Mouse (Mus musculus): Measurements from ENCODE around the gene Tns3. TPM values are rescaled to one million over a fixed set of nuclear protein-coding genes. Genes with fewer than 3 reads are reported as not detected.
A peak's percentile ranks its signal among the peaks of the same experiment; 100 is the strongest.
"Not testable (repeated sequence)": the region's sequence is repeated elsewhere in the genome, so short reads cannot be mapped to it uniquely, and the experiment has no call there.

Tns3 gene
- polyA plus RNA-seq, 1 experiment from 2014 or later: 26.0 TPM

- Histone ChIP-seq H3K9ac (ENCODE audit: low read length) (no peak overlapping the region), H3K9me3 (ENCODE audit: control insufficient read depth, low read length) (no peaks in the 10 kb centered on the region), H3K4me1 (ENCODE audit: control insufficient read depth, insufficient read depth, low read length) (peaks cover 26% of the 10 kb centered on the region), H3K27me3 (ENCODE audit: control insufficient read depth, insufficient read depth, low read length) (no peaks in the 10 kb centered on the region), H3K4me2 (ENCODE audit: low read depth, severe bottlenecking) (no peak overlapping the region), H3K27ac (replicated peaks; ENCODE audit: low read depth, low read length) (no peak overlapping the region), H3K36me3 (ENCODE audit: control insufficient read depth, insufficient read depth, low read length) (no peaks in the 10 kb centered on the region), H3K4me3 (ENCODE audit: low read depth, low read length) (no peak overlapping the region)
- ATAC-seq (ENCODE audit: insufficient number of reproducible peaks, low FRiP score, low TSS enrichment, low read depth) (no peak), DNase-seq (ENCODE audit: low spot score) (no peak)
- WGBS: 91% methylated on average over 6 of the region's 6 CpGs
Measured at GRCm38 (mm10) chr11:8627156-8627555, 37.2 kb downstream of the Tns3 start.

- WGBS: 79% methylated on average over 6 of the region's 6 CpGs
- H3K9ac ChIP-seq (ENCODE audit: low read length): no peak overlapping the region
- H3K4me1 ChIP-seq (ENCODE audit: control insufficient read depth, insufficient read depth, low read length): peaks cover 30% of the 10 kb centered on the region
- DNase-seq (ENCODE audit: low spot score) (no peak), ATAC-seq (ENCODE audit: insufficient number of reproducible peaks, low FRiP score, low TSS enrichment, low read depth) (no peak)
- H3K36me3 ChIP-seq (ENCODE audit: control insufficient read depth, insufficient read depth, low read length): no peaks in the 10 kb centered on the region
- no peak overlapping the region for H3K27ac ChIP-seq (replicated peaks; ENCODE audit: low read depth, low read length)
- H3K27me3 ChIP-seq (ENCODE audit: control insufficient read depth, insufficient read depth, low read length): no peaks in the 10 kb centered on the region
- no peaks in the 10 kb centered on the region for H3K9me3 ChIP-seq (ENCODE audit: control insufficient read depth, low read length)
- H3K4me2 ChIP-seq (ENCODE audit: low read depth, severe bottlenecking): no peak overlapping the region
- no peak overlapping the region for H3K4me3 ChIP-seq (ENCODE audit: low read depth, low read length)
Measured at GRCm38 (mm10) chr11:8626715-8627114, 37.6 kb downstream of the Tns3 start.

- Histone ChIP-seq H3K4me1 (ENCODE audit: control insufficient read depth, insufficient read depth, low read length) (peaks cover 35% of the 10 kb centered on the region), H3K27me3 (ENCODE audit: control insufficient read depth, insufficient read depth, low read length) (no peaks in the 10 kb centered on the region), H3K4me3 (ENCODE audit: low read depth, low read length) (no peak overlapping the region), H3K4me2 (ENCODE audit: low read depth, severe bottlenecking) (no peak overlapping the region), H3K9ac (ENCODE audit: low read length) (no peak overlapping the region), H3K9me3 (ENCODE audit: control insufficient read depth, low read length) (no peaks in the 10 kb centered on the region), H3K27ac (replicated peaks; ENCODE audit: low read depth, low read length) (peak overlapping the region; percentile 70), H3K36me3 (ENCODE audit: control insufficient read depth, insufficient read depth, low read length) (no peaks in the 10 kb centered on the region)
- DNase-seq (ENCODE audit: low spot score) (no peak), ATAC-seq (ENCODE audit: insufficient number of reproducible peaks, low FRiP score, low TSS enrichment, low read depth) (no peak)
- 40% methylated on average over 10 of the region's 10 CpGs for WGBS
Measured at GRCm38 (mm10) chr11:8625915-8626604, 38.3 kb downstream of the Tns3 start.

GRCm38 (mm10) chr11:8625451-8625850 lies 38.9 kb downstream of the Tns3 start:
- peak overlapping the region; percentile 34; the same call in 1 of the 2 replicates for H3K9ac ChIP-seq (ENCODE audit: low read length)
- H3K4me3 ChIP-seq (ENCODE audit: low read depth, low read length): 0 out of 2 replicates have a peak overlapping the region, but pooled peaks have one; percentile 5
- H3K4me2 ChIP-seq (ENCODE audit: low read depth, severe bottlenecking): peak overlapping the region; percentile 89
- peak; percentile 73 for DNase-seq (ENCODE audit: low spot score)
- no peaks in the 10 kb centered on the region for H3K36me3 ChIP-seq (ENCODE audit: control insufficient read depth, insufficient read depth, low read length)
- WGBS: 11% methylated on average over 6 of the region's 6 CpGs
- H3K27me3 ChIP-seq (ENCODE audit: control insufficient read depth, insufficient read depth, low read length): no peaks in the 10 kb centered on the region
- H3K9me3 ChIP-seq (ENCODE audit: control insufficient read depth, low read length): no peaks in the 10 kb centered on the region
- ATAC-seq (ENCODE audit: insufficient number of reproducible peaks, low FRiP score, low TSS enrichment, low read depth): 0 out of 2 replicates have a peak, but pooled peaks have one; percentile 22
- H3K4me1 ChIP-seq (ENCODE audit: control insufficient read depth, insufficient read depth, low read length): peaks cover 39% of the 10 kb centered on the region
- peak overlapping the region; percentile 96 for H3K27ac ChIP-seq (replicated peaks; ENCODE audit: low read depth, low read length)

- peaks cover 39% of the 10 kb centered on the region for H3K4me1 ChIP-seq (ENCODE audit: control insufficient read depth, insufficient read depth, low read length)
- H3K4me2 ChIP-seq (ENCODE audit: low read depth, severe bottlenecking): peak overlapping the region; percentile 89
- H3K27ac ChIP-seq (replicated peaks; ENCODE audit: low read depth, low read length): peak overlapping the region; percentile 96
- H3K9me3 ChIP-seq (ENCODE audit: control insufficient read depth, low read length): no peaks in the 10 kb centered on the region
- H3K27me3 ChIP-seq (ENCODE audit: control insufficient read depth, insufficient read depth, low read length): no peaks in the 10 kb centered on the region
- under 1% methylated on average over 74 of the region's 74 CpGs for WGBS
- no peaks in the 10 kb centered on the region for H3K36me3 ChIP-seq (ENCODE audit: control insufficient read depth, insufficient read depth, low read length)
- DNase-seq (ENCODE audit: low spot score) (peak; percentile 87), ATAC-seq (ENCODE audit: insufficient number of reproducible peaks, low FRiP score, low TSS enrichment, low read depth) (peak; percentile 82)
- H3K9ac ChIP-seq (ENCODE audit: low read length): peak overlapping the region; percentile 96
- peak overlapping the region; percentile 91 for H3K4me3 ChIP-seq (ENCODE audit: low read depth, low read length)
Measured at GRCm38 (mm10) chr11:8624179-8624886, 40.0 kb downstream of the Tns3 start.

- no peaks in the 10 kb centered on the region for H3K27me3 ChIP-seq (ENCODE audit: control insufficient read depth, insufficient read depth, low read length)
- H3K9me3 ChIP-seq (ENCODE audit: control insufficient read depth, low read length): no peaks in the 10 kb centered on the region
- 2% methylated on average over 20 of the region's 20 CpGs for WGBS
- peak overlapping the region; percentile 91 for H3K4me3 ChIP-seq (ENCODE audit: low read depth, low read length)
- no peak for DNase-seq (ENCODE audit: low spot score)
- peaks cover 39% of the 10 kb centered on the region for H3K4me1 ChIP-seq (ENCODE audit: control insufficient read depth, insufficient read depth, low read length)
- ATAC-seq (ENCODE audit: insufficient number of reproducible peaks, low FRiP score, low TSS enrichment, low read depth): no peak
- H3K36me3 ChIP-seq (ENCODE audit: control insufficient read depth, insufficient read depth, low read length): no peaks in the 10 kb centered on the region
- H3K27ac ChIP-seq (replicated peaks; ENCODE audit: low read depth, low read length): peak overlapping the region; percentile 96
- H3K4me2 ChIP-seq (ENCODE audit: low read depth, severe bottlenecking): peak overlapping the region; percentile 89
- peak overlapping the region; percentile 96 for H3K9ac ChIP-seq (ENCODE audit: low read length)
Measured at GRCm38 (mm10) chr11:8623852-8624178, 40.5 kb downstream of the Tns3 start.

- Histone ChIP-seq H3K36me3 (ENCODE audit: control insufficient read depth, insufficient read depth, low read length) (no peaks in the 10 kb centered on the region), H3K27me3 (ENCODE audit: control insufficient read depth, insufficient read depth, low read length) (no peaks in the 10 kb centered on the region), H3K4me1 (ENCODE audit: control insufficient read depth, insufficient read depth, low read length) (peaks cover 39% of the 10 kb centered on the region), H3K27ac (replicated peaks; ENCODE audit: low read depth, low read length) (no peak overlapping the region), H3K9ac (ENCODE audit: low read length) (peak overlapping the region; percentile 13; the same call in 1 of the 2 replicates), H3K9me3 (ENCODE audit: control insufficient read depth, low read length) (no peaks in the 10 kb centered on the region), H3K4me2 (ENCODE audit: low read depth, severe bottlenecking) (peak overlapping the region; percentile 89), H3K4me3 (ENCODE audit: low read depth, low read length) (peak overlapping the region; percentile 91)
- WGBS: 41% methylated on average over 6 of the region's 6 CpGs
- DNase-seq (ENCODE audit: low spot score) (no peak), ATAC-seq (ENCODE audit: insufficient number of reproducible peaks, low FRiP score, low TSS enrichment, low read depth) (no peak)
Measured at GRCm38 (mm10) chr11:8622668-8623067, 41.7 kb downstream of the Tns3 start.

- not testable (repeated sequence) for H3K9me3 ChIP-seq (ENCODE audit: control insufficient read depth, low read length); H3K4me2 ChIP-seq (ENCODE audit: low read depth, severe bottlenecking); H3K36me3 ChIP-seq (ENCODE audit: control insufficient read depth, insufficient read depth, low read length); ATAC-seq (ENCODE audit: insufficient number of reproducible peaks, low FRiP score, low TSS enrichment, low read depth); H3K9ac ChIP-seq (ENCODE audit: low read length); H3K27ac ChIP-seq (replicated peaks; ENCODE audit: low read depth, low read length); DNase-seq (ENCODE audit: low spot score); H3K4me3 ChIP-seq (ENCODE audit: low read depth, low read length); H3K27me3 ChIP-seq (ENCODE audit: control insufficient read depth, insufficient read depth, low read length)
- peaks cover 19% of the 10 kb centered on the region for H3K4me1 ChIP-seq (ENCODE audit: control insufficient read depth, insufficient read depth, low read length)
- 91% methylated on average over 6 of the region's 7 CpGs for WGBS
Measured at GRCm38 (mm10) chr11:8619111-8619510, 45.2 kb downstream of the Tns3 start.
